Mouse (Mus musculus): ENCODE results near the gene Pdzk1.

GRCm38 (mm10) chr3:96845806-96846205 is 16.7 kb downstream of the Pdzk1 start:
- TF ChIP-seq CTCF (IDR thresholded peaks at IDR 0.05), result no peak
- no peak for TF ChIP-seq EP300 (IDR thresholded peaks at IDR 0.05)
